Mouse (Mus musculus): ENCODE data around the gene Sbk3.

Sbk3 gene

GRCm38 (mm10) chr7:4933103-4933502, 37.9 kb downstream of the Sbk3 start:
- no peak for DNase-seq (ENCODE audit: low read depth, low spot score)

GRCm38 (mm10) chr7:4928323-4928722, 42.6 kb downstream of the Sbk3 start:
- no peak for DNase-seq (ENCODE audit: low read depth, low spot score)

GRCm38 (mm10) chr7:4927711-4928110, 43.3 kb downstream of the Sbk3 start:
- DNase-seq (ENCODE audit: low read depth, low spot score), result no peak

- no peak for DNase-seq (ENCODE audit: low read depth, low spot score)
Measured at GRCm38 (mm10) chr7:4926849-4927248, 44.1 kb downstream of the Sbk3 start.

GRCm38 (mm10) chr7:4925441-4926381, 45.3 kb downstream of the Sbk3 start, which contains the start of gene Ssc5d:
Ssc5d (plus strand) TSS chr7:4925785.
- DNase-seq (ENCODE audit: low read depth, low spot score), result no peak

GRCm38 (mm10) chr7:4924891-4925301, 46.1 kb downstream of the Sbk3 start:
- no peak for DNase-seq (ENCODE audit: low read depth, low spot score)

- DNase-seq (ENCODE audit: low read depth, low spot score), result no peak
Measured at GRCm38 (mm10) chr7:4924483-4924882, 46.5 kb downstream of the Sbk3 start.

- peak; percentile 58 for DNase-seq (ENCODE audit: low read depth, low spot score)
Measured at GRCm38 (mm10) chr7:4923586-4924364, 47.2 kb downstream of the Sbk3 start.

- DNase-seq (ENCODE audit: low read depth, low spot score), result peak; percentile 91
Measured at GRCm38 (mm10) chr7:4922931-4923565, 47.9 kb downstream of the Sbk3 start.

- DNase-seq (ENCODE audit: low read depth, low spot score), result peak; percentile 63
Measured at GRCm38 (mm10) chr7:4922508-4922907, 48.5 kb downstream of the Sbk3 start.

GRCm38 (mm10) chr7:4921824-4922482, 49.0 kb downstream of the Sbk3 start, which contains the start of gene Nat14:
Nat14 (plus strand) TSS chr7:4922028.
- DNase-seq (ENCODE audit: low read depth, low spot score), result no peak

GRCm38 (mm10) chr7:4920976-4921823, 49.8 kb downstream of the Sbk3 start:
- no peak for DNase-seq (ENCODE audit: low read depth, low spot score)

GRCm38 (mm10) chr7:4920496-4920895, 50.5 kb downstream of the Sbk3 start:
- DNase-seq (ENCODE audit: low read depth, low spot score), result no peak

- DNase-seq (ENCODE audit: low read depth, low spot score), result no peak
Measured at GRCm38 (mm10) chr7:4919971-4920370, 51.0 kb downstream of the Sbk3 start.

- DNase-seq (ENCODE audit: low read depth, low spot score), result no peak
Measured at GRCm38 (mm10) chr7:4919096-4919495, 51.9 kb downstream of the Sbk3 start.

GRCm38 (mm10) chr7:4918681-4919080, 52.3 kb downstream of the Sbk3 start:
- DNase-seq (ENCODE audit: low read depth, low spot score), result no peak

GRCm38 (mm10) chr7:4917494-4917893, 53.5 kb downstream of the Sbk3 start:
- no peak for DNase-seq (ENCODE audit: low read depth, low spot score)

- DNase-seq (ENCODE audit: low read depth, low spot score), result no peak
Measured at GRCm38 (mm10) chr7:4915669-4916416, 55.1 kb downstream of the Sbk3 start.

Measured in ZHBTc4 (cell line).